Comparison of ENCODE assay signal across 33 mouse cellular contexts in the genomic region with DNA sequence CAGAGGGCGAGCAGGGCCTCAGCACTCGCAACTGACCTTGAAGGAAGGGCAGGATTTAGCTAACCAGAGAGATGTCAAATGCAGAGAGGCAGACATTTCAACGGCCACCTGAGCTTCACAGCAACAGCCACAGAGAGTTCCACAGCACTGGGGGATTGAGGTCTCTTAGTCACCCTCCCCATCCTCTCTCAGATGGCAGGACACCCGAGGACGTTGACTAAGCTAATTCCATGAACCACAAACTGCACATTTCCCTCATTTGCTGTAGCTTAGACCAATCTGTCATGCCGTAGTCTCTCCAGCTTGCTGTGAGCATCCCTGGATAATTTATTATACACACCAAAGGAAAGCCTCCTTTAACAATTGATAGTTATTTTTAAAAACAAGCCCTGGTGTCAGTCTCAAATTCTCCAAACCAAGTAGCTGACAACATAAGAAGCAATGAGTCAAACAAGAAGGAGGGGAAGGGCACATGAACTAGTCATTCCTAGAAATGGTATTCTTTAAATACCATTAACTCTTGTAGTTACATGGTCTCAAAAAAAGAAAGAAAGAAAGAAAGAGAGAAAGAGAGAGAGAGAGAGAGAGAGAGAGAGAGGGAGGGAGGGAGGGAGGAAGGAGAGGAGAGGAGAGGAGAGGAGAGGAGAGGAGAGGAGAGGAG. TPM values are rescaled to one million over a fixed set of nuclear protein-coding genes. Genes with fewer than 3 reads are reported as not detected.
"Had no signal": no experiment of that assay in that cellular context is flagged by ENCODE, and none has a peak within 500 bp of the region (broad histone marks: within the 10 kb centered on the region; RNA-seq: fewer than 3 reads in every experiment).

No protein-coding gene starts in this region.

- H3K4me3 ChIP-seq: gastrocnemius, adult 2 months; heart, adult 2 months; hindbrain, embryonic 10.5 days; hindbrain, embryonic 12.5 days; intestine, embryonic 15.5 days; left cerebral cortex, adult 2 months; limb, embryonic 10.5 days; limb, embryonic 12.5 days; liver, embryonic 13.5 days had no signal

- H3K27ac ChIP-seq: gastrocnemius, adult 2 months; heart, adult 2 months; hindbrain, embryonic 10.5 days; hindbrain, embryonic 12.5 days; hindbrain, embryonic 14.5 days; intestine, embryonic 15.5 days; left cerebral cortex, adult 2 months; limb, embryonic 10.5 days; limb, embryonic 12.5 days; liver, embryonic 13.5 days had no signal

- H3K9ac ChIP-seq: hindbrain, embryonic 12.5 days; hindbrain, embryonic 14.5 days; intestine, embryonic 15.5 days; limb, embryonic 12.5 days; liver, embryonic 13.5 days had no signal

- H3K4me2 ChIP-seq: heart, embryonic 11.5 days; hindbrain, embryonic 12.5 days; hindbrain, embryonic 14.5 days; intestine, embryonic 15.5 days; limb, embryonic 12.5 days; liver, embryonic 11.5 days; liver, embryonic 13.5 days had no signal

- H3K27me3 ChIP-seq: hindbrain, embryonic 12.5 days; intestine, embryonic 15.5 days had no signal

- H3K36me3 ChIP-seq: hindbrain, embryonic 10.5 days; hindbrain, embryonic 12.5 days; intestine, embryonic 15.5 days; limb, embryonic 10.5 days; limb, embryonic 12.5 days; liver, embryonic 13.5 days had no signal

- H3K9me3 ChIP-seq: hindbrain, embryonic 10.5 days; hindbrain, embryonic 12.5 days; intestine, embryonic 15.5 days; limb, embryonic 10.5 days; limb, embryonic 12.5 days; liver, embryonic 13.5 days had no signal

- DNase-seq: gastrocnemius, adult 2 months; gastrocnemius, postnatal 14 days; gastrocnemius, postnatal 36 days; heart, adult 11 months; heart, adult 2 months; heart, postnatal 10 days; heart, postnatal 4 days; kidney, adult 18-20 months; kidney, adult 8-10 months; kidney, postnatal 10 days; kidney, postnatal 25 days; kidney, postnatal 4 days; layer of hippocampus, adult 9-11 months; liver; liver, embryonic 13.5 days had no signal

- ATAC-seq: hindbrain, embryonic 16.5 days; inflammation-experienced regulatory T-cells, adult 6 months; intestine, embryonic 15.5 days; intestine, postnatal 0 days had no signal

- H3K4me1 ChIP-seq: hindbrain, embryonic 12.5 days; limb, embryonic 12.5 days had no signal

RNA-seq across cellular contexts. Expression of gene Gucy2g, which starts 1.1 kb away (rescaled TPM):
- total RNA-seq: heart, postnatal 4 days had no signal
- polyA plus RNA-seq: heart, embryonic 11.5 days; heart, embryonic 14.5 days; heart, embryonic 16.5 days; hindbrain, embryonic 10.5 days; hindbrain, embryonic 12.5 days; intestine, embryonic 15.5 days; limb, embryonic 10.5 days; limb, embryonic 12.5 days; liver, embryonic 13.5 days had no signal

RNA-seq across cellular contexts. Expression of gene Tectb, which starts 59.4 kb away (rescaled TPM):
- total RNA-seq: gastrocnemius, adult 2 months; left cerebral cortex, adult 2 months; left cerebral cortex, postnatal 36 days had no signal
- polyA plus RNA-seq: heart, embryonic 11.5 days; heart, embryonic 14.5 days; heart, embryonic 16.5 days; hindbrain, embryonic 10.5 days; hindbrain, embryonic 16.5 days; inflammation-experienced regulatory T-cells, adult 6 months; intestine, postnatal 0 days; kidney, embryonic 14.5 days; kidney, embryonic 16.5 days; limb, embryonic 10.5 days; limb, embryonic 12.5 days; limb, embryonic 14.5 days; liver, embryonic 11.5 days; liver, embryonic 13.5 days had no signal
